Mouse (Mus musculus) liver, adult 2 months (tissue): ENCODE results near the gene Olfr963. TPM values are rescaled to one million over a fixed set of nuclear protein-coding genes. Genes with fewer than 3 reads are reported as not detected.

ENCODE experiments used
- DNase-seq: peaks from one replicate; pipeline ENCODE4 v3.0.0-alpha.2; 2011; ENCODE audit warnings: low read depth, low spot score; ENCODE audit errors: extremely low read depth
- H3K27ac ChIP-seq: fragments of 200-500 bp; replicated peaks from 2 replicates; pipeline ENCODE4 v1.5.1; 2012; ENCODE audit warnings: low read depth, mild to moderate bottlenecking, control low read depth, inconsistent platforms, low read length; ENCODE audit not compliant: insufficient read depth
- H3K27me3 ChIP-seq: fragments of 200-500 bp; 2 replicates; pipeline ENCODE4 v1.6.1; 2012; ENCODE audit warnings: mild to moderate bottlenecking, moderate library complexity, low read length, inconsistent platforms; ENCODE audit not compliant: control insufficient read depth, insufficient read depth
- H3K36me3 ChIP-seq: fragments of 200-500 bp; 2 replicates; pipeline ENCODE4 v1.6.1; 2012; ENCODE audit warnings: low read length, inconsistent platforms; ENCODE audit not compliant: control insufficient read depth, insufficient read depth
- H3K4me1 ChIP-seq: fragments of 200-500 bp; 2 replicates; pipeline ENCODE4 v1.6.1; 2011; ENCODE audit warnings: low read length; ENCODE audit not compliant: control insufficient read depth, insufficient read depth
- H3K4me3 ChIP-seq: fragments of 200-500 bp; 2 replicates; pipeline ENCODE4 v1.5.1; 2011; ENCODE audit warnings: low read depth, mild to moderate bottlenecking, control low read depth, low read length, moderate library complexity; ENCODE audit not compliant: insufficient read depth
- H3K79me2 ChIP-seq: fragments of 200-500 bp; 2 replicates; pipeline ENCODE4 v1.6.1; 2012; ENCODE audit warnings: inconsistent platforms, mild to moderate bottlenecking, low read length, moderate library complexity; ENCODE audit not compliant: control insufficient read depth, insufficient read depth
- H3K9ac ChIP-seq: fragments of 200-500 bp; 2 replicates; pipeline ENCODE4 v1.6.1; 2012; ENCODE audit warnings: low read depth, mild to moderate bottlenecking, control low read depth, inconsistent platforms, low read length
- CTCF ChIP-seq: fragments of 200-500 bp; IDR thresholded peaks from 2 replicates; pipeline ENCODE4 v1.5.1; 2011; ENCODE audit warnings: low read depth, low read length, control low read depth
- POLR2A ChIP-seq: fragments of 200-500 bp; IDR thresholded peaks from 2 replicates; pipeline ENCODE4 v1.6.1; 2011; ENCODE audit warnings: low read length, control low read depth; ENCODE audit not compliant: insufficient read depth; ENCODE audit errors: extremely low read depth
- WGBS: fragments of 180-500 bp; shearing (Covaris S2); methylation state at CpG from one replicate; pipeline ENCODE4 v1.1.7; 2018; 5-methylcytosine and 5-hydroxymethylcytosine counted together
- polyA plus RNA-seq: library from polyadenylated mRNA; depleted of rRNA; stranded (reverse); fragments of >200 nt; gene quantifications from 2 replicates; pipeline ENCODE4 v1.2.3, GENCODE M21; 2012; rRNA removed
- total RNA-seq: library from RNA; depleted of rRNA; stranded (reverse); fragments of >200 nt; gene quantifications from 2 replicates; pipeline ENCODE4 v1.2.3, GENCODE M21; 2014; rRNA removed

Gene Olfr963
- not detected in 2 replicates for total RNA-seq
- polyA plus RNA-seq, result not detected in 2 replicates

- no peak for TF ChIP-seq POLR2A
- no peak for TF ChIP-seq CTCF
- H3K4me3 ChIP-seq, result no peak within 1 kb of the TSS
- no peaks in the 10 kb centered on the region for H3K36me3 ChIP-seq
- H3K27ac ChIP-seq, result no peak within 1 kb of the TSS
- no peaks in the 10 kb centered on the region for H3K4me1 ChIP-seq
- no peak within 1 kb of the TSS for H3K9ac ChIP-seq
- no peak for DNase-seq
- no peaks in the 10 kb centered on the region for H3K79me2 ChIP-seq
- WGBS, result 70% methylated on average over 1 of the region's 1 CpGs
- no peaks in the 10 kb centered on the region for H3K27me3 ChIP-seq
Observed at GRCm38 (mm10) chr9:39666905-39667304, at the start of gene Olfr963. Gene Olfr963 (plus strand): TSS chr9:39667205.

DNA sequence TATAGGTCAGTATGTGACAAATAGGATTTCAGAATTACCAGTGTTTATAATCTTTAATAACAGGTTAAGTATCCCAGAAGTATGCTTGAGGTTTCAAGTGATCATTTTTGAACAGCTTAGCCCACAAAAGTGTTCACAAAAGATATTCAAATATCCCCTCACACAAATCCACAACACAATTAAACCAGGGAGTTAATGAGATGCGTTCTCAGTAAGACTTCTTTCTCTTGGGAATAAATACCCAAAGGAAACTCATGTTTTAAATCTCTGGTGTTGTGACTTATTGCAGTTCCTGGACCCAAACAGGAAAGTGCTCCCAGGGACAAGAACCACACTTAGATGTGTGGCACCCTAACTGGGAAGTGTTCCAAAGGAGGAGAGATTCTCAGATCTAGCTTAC lies 45.9 kb upstream of the Olfr963 start, which contains the start of gene Olfr960:
Gene Olfr960 (plus strand): TSS at position 301 of the 400 bp plus-strand sequence.
- Histone ChIP-seq H3K79me2 (no peaks in the 10 kb centered on the region), H3K4me1 (no peaks in the 10 kb centered on the region), H3K27ac (no peak within 1 kb of the TSS), H3K36me3 (no peaks in the 10 kb centered on the region), H3K27me3 (no peaks in the 10 kb centered on the region; the same call in 1 of the 2 replicates), H3K9ac (no peak within 1 kb of the TSS), H3K4me3 (no peak within 1 kb of the TSS)
- DNase-seq, result no peak
- no peak for TF ChIP-seq POLR2A
- no peak for TF ChIP-seq CTCF
- 68% methylated on average over 1 of the region's 1 CpGs for WGBS

DNA sequence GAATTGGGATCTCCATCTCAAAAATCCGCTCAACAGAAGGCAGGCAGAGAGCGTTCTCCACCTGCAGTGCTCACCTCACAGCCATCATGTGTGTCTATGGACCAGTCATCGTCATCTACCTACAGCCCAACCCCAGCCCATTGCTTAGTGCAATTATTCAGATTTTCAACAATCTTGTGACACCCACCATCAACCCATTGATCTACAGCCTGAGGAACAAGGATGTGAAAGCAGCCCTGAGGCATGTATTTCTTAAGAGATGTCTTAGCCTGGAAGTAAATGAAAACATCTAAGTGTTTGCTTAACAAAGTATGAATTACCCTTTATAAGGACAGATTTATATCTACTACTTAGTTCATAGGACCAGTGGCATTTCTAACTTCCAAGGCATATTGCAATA lies 43.2 kb upstream of the Olfr963 start:
- Histone ChIP-seq H3K36me3 (no peaks in the 10 kb centered on the region), H3K27ac (no peak overlapping the region), H3K9ac (no peak overlapping the region), H3K79me2 (no peaks in the 10 kb centered on the region), H3K4me3 (no peak overlapping the region), H3K27me3 (no peaks in the 10 kb centered on the region; the same call in 1 of the 2 replicates), H3K4me1 (no peaks in the 10 kb centered on the region)
- no peak for DNase-seq
- 79% methylated on average over 3 of the region's 3 CpGs for whole genome bisulfite sequencing
- TF ChIP-seq POLR2A (no peak), CTCF (no peak)

- no peaks in the 10 kb centered on the region for H3K4me1 ChIP-seq
- TF ChIP-seq CTCF (no peak), POLR2A (no peak)
- WGBS, result 76% methylated on average over 2 of the region's 2 CpGs
- H3K9ac ChIP-seq, result no peak overlapping the region
- no peaks in the 10 kb centered on the region for H3K36me3 ChIP-seq
- H3K27me3 ChIP-seq, result no peaks in the 10 kb centered on the region; the same call in 1 of the 2 replicates
- no peak overlapping the region for H3K4me3 ChIP-seq
- H3K79me2 ChIP-seq, result no peaks in the 10 kb centered on the region
- H3K27ac ChIP-seq, result no peak overlapping the region
- no peak for DNase-seq
Observed at GRCm38 (mm10) chr9:39624711-39625110, 42.3 kb upstream of the Olfr963 start.

DNA sequence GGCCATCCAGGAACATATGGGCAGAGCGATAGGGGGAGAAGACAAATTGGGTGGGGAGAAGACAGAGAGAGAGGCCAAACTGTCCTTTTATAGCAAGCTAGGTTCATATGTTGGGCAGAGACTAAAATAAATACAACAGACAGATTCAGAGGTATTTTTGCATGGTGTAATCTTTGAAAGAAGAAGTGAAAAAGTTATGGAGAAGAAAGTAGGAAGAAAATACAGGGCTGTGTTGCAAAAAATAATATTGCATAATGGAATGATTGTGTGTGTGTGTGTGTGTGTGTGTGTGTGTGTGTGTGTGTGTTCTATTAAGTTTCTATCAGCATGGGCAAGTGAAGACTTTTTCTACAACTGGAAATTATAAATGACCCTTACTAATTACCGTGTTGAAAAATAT lies 37.9 kb upstream of the Olfr963 start:
- no peaks in the 10 kb centered on the region for H3K27me3 ChIP-seq
- TF ChIP-seq POLR2A, result no peak
- no peaks in the 10 kb centered on the region for H3K4me1 ChIP-seq
- no peak for DNase-seq
- 87% methylated on average over 2 of the region's 2 CpGs for WGBS
- H3K27ac ChIP-seq, result no peak overlapping the region
- H3K79me2 ChIP-seq, result no peaks in the 10 kb centered on the region
- no peak overlapping the region for H3K9ac ChIP-seq
- no peaks in the 10 kb centered on the region for H3K36me3 ChIP-seq
- no peak overlapping the region for H3K4me3 ChIP-seq

DNA sequence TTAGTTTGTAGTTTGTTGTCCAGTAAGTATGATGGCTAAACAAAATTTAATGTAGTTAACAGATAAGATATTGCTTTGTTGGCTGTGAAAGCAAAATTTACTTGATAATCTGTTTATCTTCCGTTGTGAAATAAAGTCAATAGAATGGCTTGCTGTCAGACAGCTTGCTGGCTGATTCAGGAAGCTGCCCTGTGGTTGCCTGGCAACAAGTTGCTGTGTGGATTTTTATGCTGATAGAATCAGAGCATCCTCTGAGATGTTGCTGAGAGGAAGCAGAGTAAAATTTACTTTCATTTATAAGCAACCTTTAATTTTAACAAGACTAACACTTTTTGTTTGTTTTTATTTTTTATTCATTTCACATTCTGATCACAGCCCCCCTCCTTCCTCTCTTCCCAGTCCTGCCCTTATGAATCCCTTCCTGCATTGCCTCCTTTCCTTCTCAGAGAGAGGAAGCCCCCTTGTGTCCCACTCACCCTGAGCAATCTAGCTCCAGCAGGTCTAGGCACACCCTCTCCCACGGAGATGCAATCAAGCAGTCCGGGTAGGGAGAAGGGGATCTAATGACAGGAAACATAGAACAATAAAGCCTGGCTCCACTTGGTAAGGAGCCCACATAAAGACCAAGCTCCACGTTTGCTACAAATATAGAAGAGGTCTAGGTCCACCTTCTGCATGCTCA lies 33.0 kb upstream of the Olfr963 start:
- DNase-seq, result peak; percentile 2
- H3K27me3 ChIP-seq, result no peaks in the 10 kb centered on the region
- no peak overlapping the region for H3K4me3 ChIP-seq
- H3K27ac ChIP-seq, result no peak overlapping the region
- 25% methylated on average over 4 of the region's 4 CpGs for WGBS
- H3K9ac ChIP-seq, result no peak overlapping the region
- TF ChIP-seq POLR2A (no peak), CTCF (no peak)
- no peaks in the 10 kb centered on the region for H3K79me2 ChIP-seq
- H3K4me1 ChIP-seq, result no peaks in the 10 kb centered on the region
- no peaks in the 10 kb centered on the region for H3K36me3 ChIP-seq
